In the genomic region with DNA sequence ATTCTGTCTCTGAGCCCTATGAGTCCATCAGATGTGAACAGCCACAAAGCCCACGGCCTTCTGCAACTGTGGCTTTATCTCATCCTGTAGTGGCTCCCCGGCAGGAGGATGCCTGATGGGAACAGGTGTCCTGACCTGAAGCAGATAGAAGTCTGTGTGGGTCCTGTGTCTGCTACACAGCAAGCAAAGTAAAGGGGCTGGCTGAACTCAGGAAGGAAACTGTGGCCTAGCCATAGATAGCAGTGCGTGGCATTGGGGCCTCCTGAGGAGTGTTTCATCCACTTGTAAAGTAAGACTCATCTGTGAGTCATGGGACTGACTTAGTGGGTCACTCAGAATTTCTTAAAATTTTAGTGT, we compare ENCODE assay signal across 9 mouse cellular contexts. TPM values are rescaled to one million over a fixed set of nuclear protein-coding genes. Genes with fewer than 3 reads are reported as not detected.
DNase-seq lines count a peak whose midpoint lies in the region; ATAC-seq lines count a peak whose summit lies in the region.
"Had no signal": no experiment of that assay in that cellular context is flagged by ENCODE, and none has a peak within 500 bp of the region (broad histone marks: within the 10 kb centered on the region; RNA-seq: fewer than 3 reads in every experiment).

No protein-coding gene starts in this region.

- no peaks in the 10 kb centered on the region for H3K36me3 ChIP-seq in heart, embryonic 11.5 days (ENCODE audit: control insufficient read depth, insufficient read depth, low read length)
- H3K36me3 ChIP-seq: forebrain, embryonic 12.5 days had no signal

- no peak for ATAC-seq in heart, embryonic 11.5 days (replicated peaks; ENCODE audit: insufficient number of reproducible peaks, low FRiP score, low TSS enrichment)
- ATAC-seq in megakaryocyte progenitor cell, adult 5-6 weeks (replicated peaks; ENCODE audit: poor library complexity): peak; percentile 33

- peak overlapping the region; percentile 77 for H3K27ac ChIP-seq in heart, embryonic 11.5 days (ENCODE audit: low read depth, low read length)
- H3K27ac ChIP-seq: forebrain, embryonic 12.5 days had no signal

- H3K27me3 ChIP-seq in heart, embryonic 11.5 days (ENCODE audit: control insufficient read depth, insufficient read depth, low read length): no peaks in the 10 kb centered on the region
- H3K27me3 ChIP-seq: forebrain, embryonic 12.5 days had no signal

- no peak overlapping the region for H3K4me3 ChIP-seq in heart, embryonic 11.5 days (ENCODE audit: low read depth, low read length)
- H3K4me3 ChIP-seq: forebrain, embryonic 12.5 days had no signal

- peaks cover 59% of the 10 kb centered on the region for H3K4me1 ChIP-seq in heart, embryonic 11.5 days (ENCODE audit: control insufficient read depth, insufficient read depth, low read length)

- no peak overlapping the region for H3K9ac ChIP-seq in heart, embryonic 11.5 days (ENCODE audit: low read depth, low read length)
- H3K9ac ChIP-seq: forebrain, embryonic 12.5 days had no signal

- no peaks in the 10 kb centered on the region for H3K9me3 ChIP-seq in heart, embryonic 11.5 days (replicated peaks; ENCODE audit: control insufficient read depth, low read length)
- H3K9me3 ChIP-seq: forebrain, embryonic 12.5 days had no signal

- WGBS in heart, embryonic 11.5 days (ENCODE audit: insufficient replicate concordance): 42% methylated on average over 3 of the region's 3 CpGs

- intact Hi-C loops in left cerebral cortex, postnatal 4 days (cut with DNase I): no loop called here

- no peak overlapping the region for H3K4me2 ChIP-seq in heart, embryonic 11.5 days
- H3K4me2 ChIP-seq: forebrain, embryonic 12.5 days had no signal

- DNase-seq in adrenal gland, adult 2 months: peak; percentile 65
- DNase-seq in adrenal gland, postnatal 4 days (ENCODE audit: low spot score in 2 of 2): no peak
- peak; percentile 89 for DNase-seq in CD4-positive helper T cell, adult 2 months (ENCODE audit: low read depth, low spot score)
- no peak for DNase-seq in ovary, postnatal 14 days (ENCODE audit: low spot score)
- no peak for DNase-seq in left cerebral cortex, postnatal 4 days
- DNase-seq in MN1 (ENCODE audit: low spot score): no peak

RNA-seq across cellular contexts. Expression of a gene that starts 50.2 kb away (rescaled TPM):
- 10 to 100 TPM; 51.1 to 79.5 TPM for total RNA-seq in adrenal gland, adult 2 months (2021)
- 121 and 122 TPM in 2 replicates for polyA plus RNA-seq in adrenal gland, adult 2 months (2012; rRNA removed)
- 10 to 100 TPM; 78.0 to 81.7 TPM for total RNA-seq in adrenal gland, postnatal 4 days (2021)
- 18.9 and 26.9 TPM in 2 replicates for polyA plus RNA-seq in heart, embryonic 11.5 days (2014; fragmentation: Nextera tagmentation; extraction: Ambion mirVana)
- 1.4 and 1.8 TPM in 2 replicates for total RNA-seq in megakaryocyte progenitor cell, adult 5-6 weeks (2015)
- total RNA-seq in megakaryocyte progenitor cell, adult 5-6 weeks (2017): 1.6 and 1.7 TPM in 2 replicates
- 100 to 1,000 TPM; 124 to 127 TPM for total RNA-seq in left cerebral cortex, postnatal 4 days (2021)

Comparison
In these comparisons a context has a peak if more than half of its experiments do, and no peak if none do; other contexts are left out.
1. DNase-seq: peak in adrenal gland, adult 2 months (single experiment) and CD4-positive helper T cell, adult 2 months (single experiment); none in adrenal gland, postnatal 4 days (0 of 2), ovary, postnatal 14 days (single experiment), left cerebral cortex, postnatal 4 days (single experiment) and MN1 (single experiment).
2. RNA of a gene that starts 50.2 kb away (total RNA-seq): 124 to 127 TPM in left cerebral cortex, postnatal 4 days, 78.0 to 81.7 TPM in adrenal gland, postnatal 4 days and 51.1 to 79.5 TPM in adrenal gland, adult 2 months; 1.4 to 1.8 TPM in megakaryocyte progenitor cell, adult 5-6 weeks; every median in the first group is over 10 times any median in the second.